ENCODE assay signal across 9 mouse cellular contexts in the genomic region with DNA sequence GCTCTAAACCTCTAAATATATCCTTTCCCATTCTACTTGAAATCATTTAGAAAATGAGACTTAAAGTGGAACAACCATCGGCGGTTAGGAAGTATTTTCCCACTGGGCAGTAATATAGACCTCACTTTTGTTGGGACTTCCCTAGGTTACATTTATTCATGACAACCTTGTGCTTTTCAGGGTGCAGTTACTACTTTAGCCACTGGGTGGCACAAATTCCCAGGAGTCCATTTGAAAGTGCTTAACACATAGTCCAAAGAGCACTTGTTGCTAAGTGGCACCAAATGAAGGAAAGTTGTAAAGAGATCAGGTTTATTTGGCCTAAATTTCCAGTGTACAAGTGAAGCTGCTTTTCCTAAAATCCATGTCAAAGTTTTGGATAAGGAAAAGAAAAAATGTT. TPM values are rescaled to one million over a fixed set of nuclear protein-coding genes. Genes with fewer than 3 reads are reported as not detected.
DNase-seq lines count a peak whose midpoint lies in the region; ATAC-seq and TF ChIP-seq lines count a peak whose summit lies in the region.
"Had no signal": no experiment of that assay in that cellular context is flagged by ENCODE, and none has a peak within 500 bp of the region (broad histone marks: within the 10 kb centered on the region; RNA-seq: fewer than 3 reads in every experiment).

No protein-coding gene starts in this region.

- TF ChIP-seq CTCF in CH12.LX (conservative IDR thresholded peaks at IDR 0.05 in 1 of 2, IDR thresholded peaks at IDR 0.05 in 1 of 2; ENCODE audit: low read depth in 2 of 2, low read length in 2 of 2), result peak; percentile 95

- DNase-seq in intestine, embryonic 14.5 days (ENCODE audit: low spot score), result peak; percentile 72
- DNase-seq in CH12.LX (ENCODE audit: extremely low read depth), result peak; percentile 89
- DNase-seq in ZHBTc4 (ENCODE audit: low read depth, low spot score), result peak; percentile 79
- DNase-seq in embryo, embryonic 10.5 days (ENCODE audit: low spot score), result peak; percentile 75
- peak; percentile 64 to 68 for DNase-seq in kidney, postnatal 4 days
- peak; percentile 57 for DNase-seq in thymus, postnatal 14 days

- TF ChIP-seq RAD21 in CH12.LX (IDR thresholded peaks at IDR 0.05; ENCODE audit: low read depth, low read length), result peak; percentile 80

- no peak overlapping the region for H3K4me3 ChIP-seq in intestine, embryonic 14.5 days (ENCODE audit: low read depth, low read length)
- no peak overlapping the region for H3K4me3 ChIP-seq in intestine, embryonic 15.5 days (replicated peaks)
- H3K4me3 ChIP-seq in CH12.LX (replicated peaks in 1 of 3; ENCODE audit: low read depth in 2 of 3, low read length in 2 of 3, poor library complexity in 1 of 3), result peak overlapping the region in 1 of 3 experiments; percentile 25
- H3K4me3 ChIP-seq: lung, embryonic 15.5 days had no signal

- H3K27ac ChIP-seq in intestine, embryonic 14.5 days (ENCODE audit: low read depth), result no peak overlapping the region
- no peak overlapping the region for H3K27ac ChIP-seq in intestine, embryonic 15.5 days
- H3K27ac ChIP-seq in CH12.LX (ENCODE audit: insufficient read depth, low read depth), result no peak overlapping the region
- H3K27ac ChIP-seq: lung, embryonic 15.5 days had no signal

- no peaks in the 10 kb centered on the region for H3K4me1 ChIP-seq in intestine, embryonic 14.5 days (replicated peaks; ENCODE audit: control insufficient read depth, insufficient read depth, low read length)
- H3K4me1 ChIP-seq in intestine, embryonic 15.5 days (replicated peaks), result no peaks in the 10 kb centered on the region
- peaks cover 0 to 4% of the 10 kb centered on the region in 2 experiments; a peak in 2 of 4 replicates for H3K4me1 ChIP-seq in CH12.LX (ENCODE audit: control insufficient read depth in 1 of 2, insufficient read depth in 2 of 2)
- H3K4me1 ChIP-seq: lung, embryonic 15.5 days had no signal

- H3K9ac ChIP-seq in intestine, embryonic 14.5 days (ENCODE audit: low read length), result no peak overlapping the region
- no peak overlapping the region for H3K9ac ChIP-seq in intestine, embryonic 15.5 days
- H3K9ac ChIP-seq in CH12.LX (ENCODE audit: insufficient read depth, low read depth), result peak overlapping the region; percentile 37; the same call in 1 of the 2 replicates
- H3K9ac ChIP-seq: lung, embryonic 15.5 days had no signal

- no peak overlapping the region for H3K4me2 ChIP-seq in intestine, embryonic 14.5 days (ENCODE audit: low read length)
- no peak overlapping the region for H3K4me2 ChIP-seq in intestine, embryonic 15.5 days (replicated peaks)
- H3K4me2 ChIP-seq in CH12.LX (ENCODE audit: insufficient read depth, low read depth, poor library complexity, severe bottlenecking), result peak overlapping the region; percentile 22; the same call in 1 of the 2 replicates
- H3K4me2 ChIP-seq: lung, embryonic 15.5 days had no signal

- no peak for ATAC-seq in intestine, embryonic 14.5 days (replicated peaks; ENCODE audit: low FRiP score, low TSS enrichment, low read depth)
- no peak for ATAC-seq in intestine, embryonic 15.5 days
- peak; percentile 73; the same call in 1 of the 2 replicates for ATAC-seq in megakaryocyte progenitor cell, adult 5-6 weeks (replicated peaks; ENCODE audit: poor library complexity)

- TF ChIP-seq EP300 in CH12.LX (IDR thresholded peaks at IDR 0.05; ENCODE audit: low read length), result no peak

- no peak for TF ChIP-seq POLR2A in CH12.LX (IDR thresholded peaks at IDR 0.05; ENCODE audit: low read depth, low read length)

- H3K9me3 ChIP-seq in intestine, embryonic 14.5 days (ENCODE audit: control insufficient read depth, low read length), result 0 out of 2 replicates have a peak, but pooled peaks cover 2% of the 10 kb centered on the region
- no peaks in the 10 kb centered on the region for H3K9me3 ChIP-seq in intestine, embryonic 15.5 days
- H3K9me3 ChIP-seq in CH12.LX (replicated peaks; ENCODE audit: low read length), result no peaks in the 10 kb centered on the region
- H3K9me3 ChIP-seq: lung, embryonic 15.5 days had no signal

- in situ Hi-C loops in CH12.LX (cut with MboI; ENCODE audit: low pct_ligation_motif_present, low pct_unique_long_range_greater_than_20kb, low sequenced_read_pairs), result no loop called here

- 68% methylated on average over 2 of the region's 2 CpGs for WGBS in intestine, embryonic 14.5 days
- WGBS in intestine, embryonic 15.5 days, result 58% methylated on average over 2 of the region's 2 CpGs

- H3K79me2 ChIP-seq in CH12.LX (replicated peaks; ENCODE audit: control insufficient read depth, extremely low read depth, insufficient read depth, poor library complexity, severe bottlenecking), result no peaks in the 10 kb centered on the region

- no peaks in the 10 kb centered on the region for H3K36me3 ChIP-seq in intestine, embryonic 14.5 days (ENCODE audit: control insufficient read depth, insufficient read depth, low read length)
- no peaks in the 10 kb centered on the region for H3K36me3 ChIP-seq in intestine, embryonic 15.5 days
- H3K36me3 ChIP-seq in CH12.LX (replicated peaks in 1 of 2; ENCODE audit: control insufficient read depth in 1 of 2, insufficient read depth in 1 of 2, low read length in 1 of 2), result no peaks in the 10 kb centered on the region
- H3K36me3 ChIP-seq: lung, embryonic 15.5 days had no signal

- H3K27me3 ChIP-seq in intestine, embryonic 14.5 days (replicated peaks; ENCODE audit: control insufficient read depth, insufficient read depth, low read length), result no peaks in the 10 kb centered on the region
- no peaks in the 10 kb centered on the region for H3K27me3 ChIP-seq in intestine, embryonic 15.5 days (replicated peaks)
- H3K27me3 ChIP-seq in CH12.LX (replicated peaks), result peaks cover 14% of the 10 kb centered on the region
- H3K27me3 ChIP-seq: lung, embryonic 15.5 days had no signal

- dilution Hi-C loops in CH12.LX (cut with MboI; ENCODE audit: extremely low pct_ligation_motif_present, extremely low pct_unique_long_range_greater_than_20kb, low sequenced_read_pairs), result no loop called here

TF ChIP-seq in CH12.LX, 34 proteins besides CTCF, POLR2A, EP300 and RAD21:
- TF ChIP-seq TBP (conservative IDR thresholded peaks at IDR 0.05; ENCODE audit: low read depth, low read length) (no peak), ELF1 (IDR thresholded peaks at IDR 0.05; ENCODE audit: low read depth, low read length) (no peak), USF2 (conservative IDR thresholded peaks at IDR 0.05; ENCODE audit: low read depth, low read length) (no peak), SMC3 (IDR thresholded peaks at IDR 0.05; ENCODE audit: low read depth, low read length) (peak; percentile 89), KAT2A (IDR thresholded peaks at IDR 0.05; ENCODE audit: insufficient replicate concordance, low read length) (no peak), UBTF (IDR thresholded peaks at IDR 0.05; ENCODE audit: low read depth, low read length) (no peak), MYC (IDR thresholded peaks at IDR 0.05; ENCODE audit: low read depth, low read length) (peak; percentile 55; the same call in 1 of the 2 replicates), MEF2A (IDR thresholded peaks at IDR 0.05; ENCODE audit: borderline replicate concordance, low read depth, low read length) (no peak), BHLHE40 (IDR thresholded peaks at IDR 0.05; ENCODE audit: low read depth, low read length) (0 out of 2 replicates have a peak, but pooled peaks have one; percentile 9), ETS1 (conservative IDR thresholded peaks at IDR 0.05; ENCODE audit: low read depth, low read length) (no peak), MAFK (IDR thresholded peaks at IDR 0.05; ENCODE audit: insufficient replicate concordance, low read length) (no peak), E2F4 (IDR thresholded peaks at IDR 0.05; ENCODE audit: insufficient replicate concordance, low read depth, low read length) (no peak), SIN3A (IDR thresholded peaks at IDR 0.05; ENCODE audit: low read length) (0 out of 2 replicates have a peak, but pooled peaks have one; percentile 16), CHD2 (IDR thresholded peaks at IDR 0.05; ENCODE audit: low read length) (no peak), JUN (IDR thresholded peaks at IDR 0.05; ENCODE audit: insufficient read depth, low read depth, low read length) (no peak), IRF4 (IDR thresholded peaks at IDR 0.05; ENCODE audit: low read depth, low read length) (peak; percentile 73)

RNA-seq across cellular contexts. Expression of a gene that starts 12.3 kb away (rescaled TPM):
- polyA plus RNA-seq in intestine, embryonic 14.5 days (2014; fragmentation: Nextera tagmentation; extraction: Ambion mirVana), result 23.6 and 25.8 TPM in 2 replicates
- 12.3 and 15.0 TPM in 2 replicates for polyA plus RNA-seq in intestine, embryonic 15.5 days (2015; fragmentation: Nextera tagmentation; extraction: Ambion mirVana)
- total RNA-seq in CH12.LX (2012; rRNA removed), result 61.7 and 76.5 TPM in 2 replicates
- total RNA-seq in CH12.LX (2014; rRNA removed), result 35.0 and 36.9 TPM in 2 replicates
- 53.5 and 62.6 TPM in 2 replicates for polyA plus RNA-seq in CH12.LX (2012; ENCODE audit: insufficient read length, low read depth)
- 31.0 and 33.0 TPM in 2 replicates for total RNA-seq in megakaryocyte progenitor cell, adult 5-6 weeks (2015)
- 32.8 and 35.5 TPM in 2 replicates for total RNA-seq in megakaryocyte progenitor cell, adult 5-6 weeks (2017)

RNA-seq across cellular contexts. Expression of a gene that starts 12.4 kb away (rescaled TPM):
- polyA plus RNA-seq in intestine, embryonic 14.5 days (2014; fragmentation: Nextera tagmentation; extraction: Ambion mirVana), result 31.8 and 35.3 TPM in 2 replicates
- 25.4 and 25.9 TPM in 2 replicates for polyA plus RNA-seq in intestine, embryonic 15.5 days (2015; fragmentation: Nextera tagmentation; extraction: Ambion mirVana)
- total RNA-seq in CH12.LX (2012; rRNA removed) (37.5 and 40.8 TPM in 2 replicates), CH12.LX (2014; rRNA removed) (33.1 and 34.1 TPM in 2 replicates)
- polyA plus RNA-seq in CH12.LX (2012; ENCODE audit: insufficient read length, low read depth), result 59.5 and 66.1 TPM in 2 replicates
- 23.8 and 24.0 TPM in 2 replicates for total RNA-seq in megakaryocyte progenitor cell, adult 5-6 weeks (2015)
- total RNA-seq in megakaryocyte progenitor cell, adult 5-6 weeks (2017), result 15.7 and 19.4 TPM in 2 replicates

RNA-seq across cellular contexts. Expression of a gene that starts 25.5 kb away (rescaled TPM):
- 0.15 TPM in 2 replicates for polyA plus RNA-seq in intestine, embryonic 14.5 days (2014; fragmentation: Nextera tagmentation; extraction: Ambion mirVana)
- not detected in 2 replicates for polyA plus RNA-seq in intestine, embryonic 15.5 days (2015; fragmentation: Nextera tagmentation; extraction: Ambion mirVana)
- not detected in 2 replicates for total RNA-seq in CH12.LX (2012; rRNA removed)
- not detected in 2 replicates for total RNA-seq in CH12.LX (2014; rRNA removed)
- not detected in 2 replicates for polyA plus RNA-seq in CH12.LX (2012; ENCODE audit: insufficient read length, low read depth)
- not detected in 2 replicates for total RNA-seq in megakaryocyte progenitor cell, adult 5-6 weeks (2015)
- not detected in 2 replicates for total RNA-seq in megakaryocyte progenitor cell, adult 5-6 weeks (2017)
